Mouse (Mus musculus) erythroblast, adult 5-6 weeks (primary cell): ENCODE results near the gene Olfr506. TPM values are rescaled to one million over a fixed set of nuclear protein-coding genes. Genes with fewer than 3 reads are reported as not detected.
"Not testable (repeated sequence)": the region's sequence is repeated elsewhere in the genome, so short reads cannot be mapped to it uniquely, and the experiment has no call there.

Experiments
- ATAC-seq: replicated peaks from 2 replicates; pipeline ENCODE4 v1.8.0; 2016; ENCODE audit warnings: moderate number of reproducible peaks, mild to moderate bottlenecking, moderate TSS enrichment, inconsistent platforms; ENCODE audit not compliant: poor library complexity, low FRiP score, severe bottlenecking
- total RNA-seq, 2 experiments: library from RNA; stranded (forward) in 1 of 2; stranded (reverse) in 1 of 2; fragments of 150-400 nt in 1 of 2; fragments of 200-764, 138-1000 nt in 1 of 2; gene quantifications; 2 replicates each; pipeline versions ENCODE4 v1.2.3 to v1.2.4; 2015 to 2017; ENCODE audit warnings: low replicate concordance in 2 of 2

Gene Olfr506
- not detected in 2 replicates for total RNA-seq (2015; ENCODE audit: low replicate concordance)
- not detected in 2 replicates for total RNA-seq (2017; ENCODE audit: low replicate concordance)

DNA sequence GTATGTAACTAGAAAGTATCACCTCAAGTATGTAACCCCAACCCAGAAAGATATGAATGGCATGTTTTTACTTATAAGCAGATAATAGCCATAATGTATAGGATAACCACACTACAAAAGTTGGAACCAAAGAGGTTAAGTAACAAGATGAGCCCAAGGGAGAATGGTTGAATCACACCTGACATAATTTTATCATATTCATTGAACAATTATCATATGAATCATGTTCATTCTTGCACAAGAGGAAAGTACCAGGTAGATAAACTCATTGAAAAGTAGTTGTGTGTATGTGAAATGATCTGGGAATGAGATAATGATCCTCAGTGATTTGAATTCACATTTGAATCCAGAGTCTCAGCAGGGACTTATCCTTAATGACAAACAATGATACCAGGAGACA, at the start of gene Olfr506:
Olfr506 (plus strand) TSS at position 301 of the 400 bp plus-strand sequence.
- no peak for ATAC-seq

- ATAC-seq, result no peak
Observed at GRCm38 (mm10) chr7:108565693-108566092, 44.9 kb upstream of the Olfr506 start, which contains the start of gene Olfr504. Gene Olfr504 (minus strand): TSS chr7:108565793.

DNA sequence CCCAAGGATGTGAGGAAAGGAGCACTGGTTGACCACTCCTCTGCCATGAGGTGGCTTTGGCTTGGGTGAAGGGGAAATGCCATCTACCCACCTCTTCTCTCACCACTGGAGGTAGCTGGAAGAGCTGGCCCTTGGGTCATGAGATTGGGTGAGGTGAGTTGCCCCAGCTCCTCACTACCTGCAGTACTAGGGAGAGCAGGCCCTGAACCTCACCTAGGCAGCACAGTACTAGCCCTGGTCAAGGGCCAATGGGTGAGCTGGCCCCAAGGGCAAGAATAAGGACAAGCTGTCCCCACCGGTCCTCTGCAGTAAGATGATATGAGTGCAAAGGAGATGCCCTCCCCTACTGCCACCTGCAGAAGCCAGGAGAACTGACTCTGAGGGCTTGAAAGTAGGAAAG, 20.8 kb upstream of the Olfr506 start:
- ATAC-seq, result no peak

GRCm38 (mm10) chr7:108601916-108602315, 8.7 kb upstream of the Olfr506 start:
- ATAC-seq, result not testable (repeated sequence)

GRCm38 (mm10) chr7:108614110-108614509, 3.5 kb downstream of the Olfr506 start:
- no peak for ATAC-seq

GRCm38 (mm10) chr7:108616781-108617180, 6.2 kb downstream of the Olfr506 start:
- ATAC-seq, result not testable (repeated sequence)

DNA sequence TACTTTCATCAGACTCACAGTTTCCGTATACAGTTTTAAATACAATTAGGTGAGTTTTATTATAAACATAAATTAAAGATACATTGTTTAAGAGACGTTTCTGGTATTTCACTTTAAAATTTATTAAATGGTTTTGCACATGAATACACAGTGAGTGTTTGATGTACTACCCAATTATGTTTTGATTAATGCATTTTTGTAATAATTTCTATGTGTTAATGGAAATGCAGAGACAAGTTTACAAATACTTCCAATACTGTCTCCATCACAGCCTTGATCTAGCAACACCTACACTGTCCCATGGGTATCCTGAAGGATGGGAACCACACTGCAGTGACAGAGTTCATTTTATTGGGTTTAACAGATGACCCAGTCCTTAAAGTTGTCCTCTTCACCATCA, 10.9 kb downstream of the Olfr506 start, which contains the start of gene Olfr507:
Olfr507 (plus strand) TSS at position 301 of the 400 bp plus-strand sequence.
- no peak for ATAC-seq

GRCm38 (mm10) chr7:108629694-108630093, 19.1 kb downstream of the Olfr506 start, which contains the start of gene Olfr508:
Gene Olfr508 (plus strand): TSS chr7:108629994.
- no peak for ATAC-seq

DNA sequence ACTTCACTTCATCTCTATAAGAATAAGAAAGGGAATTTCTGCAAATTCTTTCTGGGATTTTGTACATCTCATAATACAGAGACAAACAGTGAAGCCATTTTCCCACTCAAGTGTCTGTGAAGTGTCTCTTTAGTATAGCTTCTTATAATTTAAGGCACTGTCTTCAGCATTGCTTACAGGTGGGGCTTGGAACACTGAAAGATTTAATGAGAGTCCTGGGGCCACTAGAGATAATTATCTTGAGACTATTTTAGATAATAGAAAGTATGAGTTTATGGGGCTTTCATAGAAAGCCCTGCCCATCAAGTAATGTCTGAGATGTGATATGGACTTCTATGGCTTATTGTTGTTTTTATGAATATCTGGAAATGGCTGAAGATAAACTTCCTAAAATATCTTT, 41.2 kb downstream of the Olfr506 start, which contains the start of gene Olfr509:
Olfr509 (minus strand) TSS at position 101 of the 400 bp plus-strand sequence.
- ATAC-seq, result no peak

DNA sequence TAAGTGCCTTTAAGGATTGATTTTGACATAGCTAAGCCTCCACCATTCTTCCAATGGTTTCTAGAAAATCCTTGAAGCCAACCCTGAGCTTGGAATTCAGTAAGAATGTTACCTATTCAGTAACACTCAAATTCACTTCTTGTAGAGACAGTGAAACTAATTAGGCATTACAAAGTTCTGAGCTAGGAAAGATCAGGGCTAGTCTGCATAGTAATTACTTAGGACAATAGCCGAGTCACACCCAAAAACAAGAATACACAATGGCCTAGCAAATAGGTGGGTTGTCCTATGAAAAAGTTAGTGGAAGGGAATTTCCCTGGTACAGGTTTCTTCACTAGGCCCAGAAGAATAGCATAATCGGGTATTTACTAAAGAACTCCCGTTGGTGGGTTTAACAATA, 51.8 kb downstream of the Olfr506 start:
- ATAC-seq, result no peak

Other genes starting within 250 kb of the Olfr506 start
- not detected in 2 replicates for gene Olfr494, start 245.5 kb upstream of the Olfr506 start, total RNA-seq (2015; ENCODE audit: low replicate concordance)
- not detected in 2 replicates for gene Olfr494, start 245.5 kb upstream of the Olfr506 start, total RNA-seq (2017; ENCODE audit: low replicate concordance)
- not detected in 2 replicates for gene Olfr495, start 217.6 kb upstream of the Olfr506 start, total RNA-seq (2015; ENCODE audit: low replicate concordance)
- not detected in 2 replicates for gene Olfr495, start 217.6 kb upstream of the Olfr506 start, total RNA-seq (2017; ENCODE audit: low replicate concordance)
- not detected in 2 replicates for gene Olfr497, start 190.4 kb upstream of the Olfr506 start, total RNA-seq (2015; ENCODE audit: low replicate concordance)
- gene Olfr497, start 190.4 kb upstream of the Olfr506 start, total RNA-seq (2017; ENCODE audit: low replicate concordance), result not detected in 2 replicates
- gene Olfr498, start 145.5 kb upstream of the Olfr506 start, total RNA-seq (2015; ENCODE audit: low replicate concordance), result not detected in 2 replicates
- gene Olfr498, start 145.5 kb upstream of the Olfr506 start, total RNA-seq (2017; ENCODE audit: low replicate concordance), result not detected in 2 replicates
- not detected in 2 replicates for gene Olfr502, start 85.7 kb upstream of the Olfr506 start, total RNA-seq (2015; ENCODE audit: low replicate concordance)
- gene Olfr502, start 85.7 kb upstream of the Olfr506 start, total RNA-seq (2017; ENCODE audit: low replicate concordance), result not detected in 2 replicates
- gene Olfr503, start 66.3 kb upstream of the Olfr506 start, total RNA-seq (2015; ENCODE audit: low replicate concordance), result not detected in 2 replicates
- gene Olfr503, start 66.3 kb upstream of the Olfr506 start, total RNA-seq (2017; ENCODE audit: low replicate concordance), result not detected in 2 replicates
- not detected in 2 replicates for gene Olfr504, start 45.0 kb upstream of the Olfr506 start, total RNA-seq (2015; ENCODE audit: low replicate concordance)
- gene Olfr504, start 45.0 kb upstream of the Olfr506 start, total RNA-seq (2017; ENCODE audit: low replicate concordance), result not detected in 2 replicates
- not detected in 2 replicates for gene Olfr507, start 11.0 kb downstream of the Olfr506 start, total RNA-seq (2015; ENCODE audit: low replicate concordance)
- gene Olfr507, start 11.0 kb downstream of the Olfr506 start, total RNA-seq (2017; ENCODE audit: low replicate concordance), result not detected in 2 replicates
- not detected in 2 replicates for gene Olfr508, start 19.2 kb downstream of the Olfr506 start, total RNA-seq (2015; ENCODE audit: low replicate concordance)
- gene Olfr508, start 19.2 kb downstream of the Olfr506 start, total RNA-seq (2017; ENCODE audit: low replicate concordance), result not detected in 2 replicates
- 0.21 TPM in 1 of 2 replicates, not detected in the other for gene Olfr509, start 41.1 kb downstream of the Olfr506 start, total RNA-seq (2015; ENCODE audit: low replicate concordance)
- gene Olfr509, start 41.1 kb downstream of the Olfr506 start, total RNA-seq (2017; ENCODE audit: low replicate concordance), result not detected in 2 replicates
- gene Olfr510, start 55.6 kb downstream of the Olfr506 start, total RNA-seq (2015; ENCODE audit: low replicate concordance), result 0.77 TPM in 1 of 2 replicates, not detected in the other
- not detected in 2 replicates for gene Olfr510, start 55.6 kb downstream of the Olfr506 start, total RNA-seq (2017; ENCODE audit: low replicate concordance)
- not detected in 2 replicates for gene Olfr512, start 102.5 kb downstream of the Olfr506 start, total RNA-seq (2015; ENCODE audit: low replicate concordance)
- gene Olfr512, start 102.5 kb downstream of the Olfr506 start, total RNA-seq (2017; ENCODE audit: low replicate concordance), result not detected in 2 replicates
- gene Olfr513, start 140.2 kb downstream of the Olfr506 start, total RNA-seq (2015; ENCODE audit: low replicate concordance), result not detected in 2 replicates
- not detected in 2 replicates for gene Olfr513, start 140.2 kb downstream of the Olfr506 start, total RNA-seq (2017; ENCODE audit: low replicate concordance)
- gene Olfr514, start 215.2 kb downstream of the Olfr506 start, total RNA-seq (2015; ENCODE audit: low replicate concordance), result not detected in 2 replicates
- not detected in 2 replicates for gene Olfr514, start 215.2 kb downstream of the Olfr506 start, total RNA-seq (2017; ENCODE audit: low replicate concordance)
- gene Olfr516, start 239.7 kb downstream of the Olfr506 start, total RNA-seq (2015; ENCODE audit: low replicate concordance), result not detected in 2 replicates
- gene Olfr516, start 239.7 kb downstream of the Olfr506 start, total RNA-seq (2017; ENCODE audit: low replicate concordance), result not detected in 2 replicates